Mouse (Mus musculus) megakaryocyte-erythroid progenitor cell, adult 5-6 weeks (primary cell): ENCODE data around the gene 9230110F15Rik. TPM values are rescaled to one million over a fixed set of nuclear protein-coding genes. Genes with fewer than 3 reads are reported as not detected.
"Not testable (repeated sequence)": the region's sequence is repeated elsewhere in the genome, so short reads cannot be mapped to it uniquely, and the experiment has no call there.

Source experiments
- ATAC-seq: replicated peaks from 2 replicates; pipeline ENCODE4 v1.8.0; 2016; ENCODE audit warnings: mild to moderate bottlenecking, inconsistent platforms; ENCODE audit not compliant: severe bottlenecking, poor library complexity, low FRiP score, low TSS enrichment
- total RNA-seq, 2 experiments: library from RNA; stranded (forward) in 1 of 2; stranded (reverse) in 1 of 2; fragments of 200-1000, 215-1000 nt in 1 of 2; fragments of >200 nt in 1 of 2; fragmentation: Nextera tagmentation in 1 of 2; gene quantifications; 2 replicates each; pipeline ENCODE4 v1.2.3; 2014 to 2017

The 9230110F15Rik gene
- total RNA-seq (2014; fragmentation: Nextera tagmentation) (not detected in 2 replicates), total RNA-seq (2017) (not detected in 2 replicates)

GRCm38 (mm10) chr9:35844050-35844449 is at the start of gene 9230110F15Rik:
Gene 9230110F15Rik (minus strand): TSS chr9:35844150.
- ATAC-seq, result no peak

GRCm38 (mm10) chr9:35893112-35893511 is 49.2 kb upstream of the 9230110F15Rik start:
- not testable (repeated sequence) for ATAC-seq

GRCm38 (mm10) chr9:35817881-35818280 is 26.1 kb downstream of the 9230110F15Rik start:
- ATAC-seq, result not testable (repeated sequence)

- no peak for ATAC-seq
These were observed 45.8 kb downstream of the 9230110F15Rik start for GRCm38 (mm10) chr9:35798146-35798545.

GRCm38 (mm10) chr9:35790001-35790400 is 53.9 kb downstream of the 9230110F15Rik start, which contains the start of the genes Gm27235 and D730048I06Rik:
Gene Gm27235 (minus strand): TSS chr9:35790101.
Gene D730048I06Rik (minus strand): TSS chr9:35790112.
- no peak for ATAC-seq

Other genes starting within 250 kb of the 9230110F15Rik start
- gene Pate4, start 232.2 kb downstream of the 9230110F15Rik start, total RNA-seq (2014; fragmentation: Nextera tagmentation), result not detected in 2 replicates
- gene Pate4, start 232.2 kb downstream of the 9230110F15Rik start, total RNA-seq (2017), result not detected in 2 replicates
- not detected in 2 replicates for gene Pate3, start 195.9 kb downstream of the 9230110F15Rik start, total RNA-seq (2014; fragmentation: Nextera tagmentation)
- gene Pate3, start 195.9 kb downstream of the 9230110F15Rik start, total RNA-seq (2017), result not detected in 2 replicates
- not detected in 2 replicates for gene Pate1, start 156.8 kb downstream of the 9230110F15Rik start, total RNA-seq (2014; fragmentation: Nextera tagmentation)
- not detected in 2 replicates for gene Pate1, start 156.8 kb downstream of the 9230110F15Rik start, total RNA-seq (2017)
- gene Gm17677, start 103.1 kb downstream of the 9230110F15Rik start, total RNA-seq (2014; fragmentation: Nextera tagmentation), result not detected in 2 replicates
- gene Gm17677, start 103.1 kb downstream of the 9230110F15Rik start, total RNA-seq (2017), result not detected in 2 replicates
- not detected in 2 replicates for gene Gm17727, start 66.0 kb downstream of the 9230110F15Rik start, total RNA-seq (2014; fragmentation: Nextera tagmentation)
- gene Gm17727, start 66.0 kb downstream of the 9230110F15Rik start, total RNA-seq (2017), result not detected in 2 replicates
- not detected in 2 replicates for gene Gm27235, start 54.0 kb downstream of the 9230110F15Rik start, total RNA-seq (2014; fragmentation: Nextera tagmentation)
- gene Gm27235, start 54.0 kb downstream of the 9230110F15Rik start, total RNA-seq (2017), result not detected in 2 replicates
- not detected in 2 replicates for gene D730048I06Rik, start 54.0 kb downstream of the 9230110F15Rik start, total RNA-seq (2014; fragmentation: Nextera tagmentation)
- gene D730048I06Rik, start 54.0 kb downstream of the 9230110F15Rik start, total RNA-seq (2017), result not detected in 2 replicates
- gene 9230113P08Rik, start 64.3 kb upstream of the 9230110F15Rik start, total RNA-seq (2014; fragmentation: Nextera tagmentation), result not detected in 2 replicates
- not detected in 2 replicates for gene 9230113P08Rik, start 64.3 kb upstream of the 9230110F15Rik start, total RNA-seq (2017)